Mouse (Mus musculus) neural tube, embryonic 13.5 days (tissue): ENCODE results near the gene Camk1d. TPM values are rescaled to one million over a fixed set of nuclear protein-coding genes. Genes with fewer than 3 reads are reported as not detected.

Experiments used
- ATAC-seq: fragments of 200-750 bp; cut with Nextera tagmentation; 2 replicates; pipeline ENCODE4 v1.8.0; 2017; ENCODE audit warnings: low read depth, mild to moderate bottlenecking, moderate TSS enrichment, moderate library complexity
- H3K27ac ChIP-seq: fragments of 300-500 bp; sonication (generic); replicated peaks from 2 replicates; pipeline ENCODE4 v1.5.1; 2015; ENCODE audit warnings: moderate library complexity, mild to moderate bottlenecking, inconsistent platforms
- H3K27me3 ChIP-seq: fragments of 300-500 bp; sonication (generic); 2 replicates; pipeline ENCODE4 v1.6.1; 2015; ENCODE audit warnings: mild to moderate bottlenecking, inconsistent platforms
- H3K36me3 ChIP-seq: fragments of 300-500 bp; sonication (generic); 2 replicates; pipeline ENCODE4 v1.6.1; 2015; ENCODE audit warnings: mild to moderate bottlenecking, inconsistent platforms
- H3K4me1 ChIP-seq: fragments of 300-500 bp; sonication (generic); replicated peaks from 2 replicates; pipeline ENCODE4 v1.6.1; 2015; ENCODE audit warnings: inconsistent platforms
- H3K4me2 ChIP-seq: fragments of 300-500 bp; sonication (generic); 2 replicates; pipeline ENCODE4 v1.6.1; 2015; ENCODE audit warnings: inconsistent platforms, mild to moderate bottlenecking, moderate library complexity
- H3K4me3 ChIP-seq: fragments of 300-500 bp; sonication (generic); 2 replicates; pipeline ENCODE4 v1.5.1; 2015; ENCODE audit warnings: mild to moderate bottlenecking, inconsistent platforms
- H3K9ac ChIP-seq: fragments of 300-500 bp; sonication (generic); 2 replicates; pipeline ENCODE4 v1.6.1; 2015; ENCODE audit warnings: moderate library complexity, mild to moderate bottlenecking, inconsistent platforms
- H3K9me3 ChIP-seq: fragments of 300-500 bp; sonication (generic); 2 replicates; pipeline ENCODE4 v1.6.1; 2016; ENCODE audit warnings: inconsistent platforms
- WGBS: fragments of 180-500 bp; shearing (Covaris S2); methylation state at CpG from one replicate; pipeline ENCODE4 v1.1.7; 2015; 5-methylcytosine and 5-hydroxymethylcytosine counted together
- polyA plus RNA-seq: library from polyadenylated mRNA; unstranded; fragments of >200 nt; fragmentation: Nextera tagmentation; extraction: Ambion mirVana; gene quantifications from 2 replicates; pipeline ENCODE4 v1.2.1, GENCODE M21; 2015

The Camk1d gene
- polyA plus RNA-seq, 1 experiment from 2014 or later: 4.6 TPM

DNA sequence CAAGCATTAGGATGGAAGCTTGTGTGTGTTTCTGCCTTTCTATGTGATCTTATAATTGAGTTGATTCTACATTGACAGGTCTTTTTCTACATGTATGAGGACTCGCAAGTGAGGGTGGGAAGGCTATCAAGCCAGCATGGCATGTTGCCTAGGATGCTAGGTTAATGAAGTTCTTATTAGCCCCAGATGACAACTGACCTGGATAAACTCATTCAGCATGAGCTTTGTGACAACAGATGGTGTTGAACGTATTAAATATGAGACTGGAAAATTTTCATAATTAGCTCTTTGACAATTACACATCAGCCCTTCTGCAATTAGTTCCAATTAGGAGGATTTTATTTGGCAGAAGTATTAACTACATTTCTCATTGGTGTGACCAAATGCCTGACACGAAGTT, 343.7 kb downstream of the Camk1d start:
- no peak overlapping the region for H3K4me2 ChIP-seq
- H3K4me3 ChIP-seq: no peak overlapping the region
- H3K9me3 ChIP-seq: no peaks in the 10 kb centered on the region
- no peaks in the 10 kb centered on the region for H3K27me3 ChIP-seq
- 79% methylated on average over 3 of the region's 3 CpGs for WGBS
- no peak for ATAC-seq
- no peak overlapping the region for H3K9ac ChIP-seq
- no peak overlapping the region for H3K27ac ChIP-seq
- no peaks in the 10 kb centered on the region for H3K4me1 ChIP-seq
- H3K36me3 ChIP-seq: no peaks in the 10 kb centered on the region

DNA sequence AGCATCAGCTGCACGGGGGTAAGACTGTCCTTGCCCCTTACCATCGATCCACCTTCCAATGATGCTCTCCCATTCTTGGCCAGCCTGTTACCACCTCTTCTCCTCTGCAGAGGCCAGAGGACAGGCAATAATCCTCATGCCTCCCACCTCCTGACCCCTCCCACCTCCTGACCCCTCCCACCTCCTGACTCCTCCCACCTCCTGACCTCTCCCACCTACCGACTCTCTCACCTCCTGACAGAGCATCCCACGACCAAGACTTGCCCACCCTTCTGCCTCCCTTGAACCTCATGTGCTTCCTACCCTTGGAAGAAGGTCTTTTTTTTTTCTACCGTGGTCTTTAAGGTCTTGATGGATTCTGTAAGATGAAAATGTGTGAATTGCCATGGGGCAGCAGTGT, 350.5 kb downstream of the Camk1d start:
- Histone ChIP-seq H3K27me3 (no peaks in the 10 kb centered on the region), H3K36me3 (no peaks in the 10 kb centered on the region), H3K9me3 (no peaks in the 10 kb centered on the region), H3K4me2 (no peak overlapping the region), H3K4me1 (no peaks in the 10 kb centered on the region), H3K4me3 (no peak overlapping the region), H3K9ac (no peak overlapping the region), H3K27ac (no peak overlapping the region)
- WGBS: 59% methylated on average over 5 of the region's 5 CpGs
- ATAC-seq: no peak

DNA sequence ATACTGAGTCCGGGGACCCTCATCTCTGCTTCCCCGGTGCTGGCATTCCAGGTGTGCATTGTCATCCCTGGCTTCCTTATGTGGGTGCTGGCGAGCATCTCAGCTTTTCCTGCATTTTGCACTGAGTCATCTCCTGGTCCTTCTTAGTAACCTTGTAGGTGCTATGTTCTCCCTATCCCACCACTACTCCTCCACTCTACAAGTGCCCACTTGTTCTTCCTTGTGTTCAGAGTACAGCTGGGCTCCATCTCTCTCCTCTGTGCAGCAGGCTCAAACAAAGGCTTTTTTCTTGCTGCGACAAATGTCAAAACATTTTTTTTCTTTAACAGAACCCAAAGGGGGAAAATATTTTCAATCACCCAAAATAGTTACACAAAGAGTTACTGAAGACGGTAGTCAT, 356.3 kb downstream of the Camk1d start:
- 87% methylated on average over 5 of the region's 5 CpGs for whole genome bisulfite sequencing
- Histone ChIP-seq H3K27ac (no peak overlapping the region), H3K9ac (no peak overlapping the region), H3K27me3 (no peaks in the 10 kb centered on the region), H3K36me3 (no peaks in the 10 kb centered on the region), H3K4me2 (no peak overlapping the region), H3K4me1 (no peaks in the 10 kb centered on the region), H3K9me3 (no peaks in the 10 kb centered on the region), H3K4me3 (no peak overlapping the region)
- ATAC-seq: no peak

DNA sequence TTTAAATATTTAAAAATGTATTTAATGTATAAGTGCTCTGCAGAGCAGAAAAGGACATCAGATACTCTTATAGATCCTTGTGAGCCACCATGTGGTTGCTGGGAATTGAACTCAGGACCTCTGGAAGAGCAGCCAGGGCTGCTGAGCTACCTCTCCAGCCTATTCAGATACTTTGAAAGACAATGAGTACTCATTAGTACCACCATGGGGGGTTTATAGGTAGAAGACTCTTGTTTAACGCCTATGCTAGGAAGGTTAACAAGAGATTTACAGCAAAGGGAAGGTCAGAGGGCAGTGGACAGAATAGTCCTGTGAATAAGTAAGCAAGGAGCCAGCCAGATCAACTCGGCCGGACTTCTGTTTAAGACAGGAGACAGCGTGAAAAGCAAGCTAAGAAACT, 357.3 kb downstream of the Camk1d start:
- no peaks in the 10 kb centered on the region for H3K36me3 ChIP-seq
- no peak overlapping the region for H3K9ac ChIP-seq
- no peak for ATAC-seq
- no peaks in the 10 kb centered on the region for H3K27me3 ChIP-seq
- no peaks in the 10 kb centered on the region for H3K4me1 ChIP-seq
- no peaks in the 10 kb centered on the region for H3K9me3 ChIP-seq
- no peak overlapping the region for H3K27ac ChIP-seq
- H3K4me3 ChIP-seq: no peak overlapping the region
- H3K4me2 ChIP-seq: no peak overlapping the region
- WGBS: 39% methylated on average over 4 of the region's 4 CpGs

DNA sequence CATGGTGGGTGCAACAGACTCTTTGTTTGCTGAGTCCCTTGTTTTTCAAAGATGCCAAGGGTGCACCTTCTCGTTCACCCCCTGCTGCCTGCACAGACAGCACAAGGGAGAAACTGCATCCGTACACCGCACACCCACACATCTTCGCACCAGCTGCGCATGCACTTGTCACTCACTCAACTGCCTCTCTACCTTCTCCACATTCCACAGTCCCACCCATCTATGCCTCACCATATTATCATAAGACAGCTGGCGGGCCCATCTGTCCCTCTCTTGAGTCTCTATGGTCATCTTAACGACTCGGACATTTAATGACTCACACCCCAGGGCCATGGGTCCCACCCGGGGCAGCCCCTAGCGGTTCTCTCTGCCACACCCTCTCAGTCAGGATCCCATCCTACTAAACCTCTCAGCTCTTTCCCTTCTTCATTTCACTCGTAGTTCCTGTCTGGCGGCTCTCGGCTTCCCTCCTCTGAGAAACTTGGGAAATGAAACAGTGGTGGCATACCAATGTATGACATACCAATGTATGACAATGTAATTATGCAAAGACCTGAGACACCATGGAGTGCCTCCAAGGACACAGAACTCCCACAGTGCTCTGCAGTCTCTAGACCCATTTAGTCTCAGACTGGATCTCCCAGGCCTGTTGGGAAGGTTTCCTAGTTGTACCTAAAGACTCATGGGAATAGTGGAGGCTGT, 361.3 kb downstream of the Camk1d start:
- Histone ChIP-seq H3K36me3 (no peaks in the 10 kb centered on the region), H3K9ac (no peak overlapping the region), H3K27ac (no peak overlapping the region), H3K4me1 (no peaks in the 10 kb centered on the region), H3K9me3 (no peaks in the 10 kb centered on the region), H3K4me2 (no peak overlapping the region), H3K27me3 (no peaks in the 10 kb centered on the region), H3K4me3 (no peak overlapping the region)
- 88% methylated on average over 13 of the region's 13 CpGs for WGBS
- ATAC-seq: no peak

DNA sequence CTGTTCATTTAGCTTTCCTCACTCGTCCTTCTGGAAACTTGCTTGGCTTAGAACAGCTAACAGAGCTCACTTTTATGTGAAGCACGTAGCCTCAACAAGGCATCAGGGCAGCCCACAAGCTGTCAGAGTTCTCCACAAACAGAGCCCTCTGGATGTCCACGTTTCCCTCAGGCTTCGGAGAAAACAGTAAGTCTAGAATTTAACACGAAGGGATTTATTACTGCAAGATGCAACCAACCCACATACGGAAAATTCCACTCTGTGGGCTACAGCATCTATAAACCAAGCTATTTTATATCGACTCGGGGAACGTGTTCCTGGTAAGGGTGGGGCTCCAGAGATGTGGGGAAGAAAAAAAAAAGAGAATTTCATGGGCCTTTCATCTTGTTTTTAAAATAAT, 369.0 kb downstream of the Camk1d start:
- ATAC-seq: no peak
- Histone ChIP-seq H3K36me3 (no peaks in the 10 kb centered on the region), H3K9ac (no peak overlapping the region), H3K27ac (no peak overlapping the region), H3K9me3 (no peaks in the 10 kb centered on the region), H3K4me2 (no peak overlapping the region), H3K27me3 (no peaks in the 10 kb centered on the region), H3K4me3 (no peak overlapping the region), H3K4me1 (no peaks in the 10 kb centered on the region)
- WGBS: 82% methylated on average over 9 of the region's 9 CpGs

- Histone ChIP-seq H3K27me3 (no peaks in the 10 kb centered on the region), H3K9ac (no peak overlapping the region), H3K27ac (0 out of 2 replicates have a peak overlapping the region, but pooled peaks have one; percentile 24), H3K4me3 (no peak overlapping the region), H3K36me3 (no peaks in the 10 kb centered on the region), H3K4me2 (no peak overlapping the region), H3K4me1 (peaks cover 6% of the 10 kb centered on the region), H3K9me3 (no peaks in the 10 kb centered on the region)
- 71% methylated on average over 12 of the region's 12 CpGs for WGBS
- peak; percentile 50; the same call in 1 of the 2 replicates for ATAC-seq
Observed at GRCm38 (mm10) chr2:5327533-5328250, 386.6 kb downstream of the Camk1d start.

DNA sequence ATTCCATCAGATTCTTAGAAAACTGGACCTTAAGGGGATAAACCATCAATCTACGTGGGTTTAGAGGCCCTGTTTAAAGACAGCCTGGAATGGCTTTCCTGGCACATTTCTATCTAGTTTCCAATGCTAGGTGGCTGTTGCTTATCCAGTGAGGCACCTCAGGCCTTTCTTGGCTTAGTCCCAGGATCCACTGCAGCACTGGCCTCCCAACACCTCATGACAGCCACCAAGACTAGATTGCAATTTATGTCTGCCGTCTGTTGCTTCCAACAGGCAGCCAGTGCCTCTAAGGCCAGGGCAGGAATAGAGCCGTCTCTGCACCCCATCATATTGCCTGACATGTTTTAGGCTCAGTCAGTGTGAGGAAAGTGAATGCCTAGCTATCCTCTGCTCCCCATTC, 389.5 kb downstream of the Camk1d start:
- Histone ChIP-seq H3K9me3 (no peaks in the 10 kb centered on the region), H3K27me3 (no peaks in the 10 kb centered on the region), H3K4me3 (no peak overlapping the region), H3K27ac (no peak overlapping the region), H3K4me1 (peaks cover 6% of the 10 kb centered on the region), H3K9ac (no peak overlapping the region), H3K4me2 (no peak overlapping the region), H3K36me3 (no peaks in the 10 kb centered on the region)
- 82% methylated on average over 3 of the region's 3 CpGs for WGBS
- no peak for ATAC-seq

DNA sequence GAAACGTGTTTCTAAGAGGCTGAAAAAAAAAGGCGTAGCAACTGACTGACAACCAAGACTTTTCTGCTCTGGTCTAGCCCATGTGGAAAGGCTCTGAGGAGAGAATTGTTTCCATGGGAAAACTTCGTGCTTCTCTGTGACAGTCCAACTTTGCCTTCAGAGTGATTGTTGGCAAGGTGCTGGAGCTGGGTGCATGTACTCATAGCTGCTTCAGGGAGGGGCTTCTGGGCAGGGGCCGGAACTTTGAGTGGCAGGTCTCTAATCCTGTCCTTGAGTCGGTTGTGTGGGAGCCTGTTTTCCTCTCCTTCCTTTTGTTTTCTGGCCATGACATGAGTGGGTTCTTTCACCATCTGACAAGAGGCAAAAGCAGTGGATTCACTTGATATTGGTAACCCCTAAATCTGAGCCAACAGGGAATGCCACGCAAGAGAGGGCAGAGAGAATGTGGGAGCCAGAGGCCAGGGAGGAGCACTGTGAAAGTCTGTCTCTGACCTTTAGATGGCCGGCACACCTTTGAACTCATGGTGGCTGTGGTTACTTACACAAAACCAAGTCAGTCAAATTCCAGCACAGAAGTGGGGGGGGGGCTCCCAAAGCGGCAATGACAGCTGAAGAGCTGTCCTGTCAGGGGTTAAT, 392.5 kb downstream of the Camk1d start:
- no peak for ATAC-seq
- 82% methylated on average over 8 of the region's 8 CpGs for WGBS

GRCm38 (mm10) chr2:5319138-5319537, 395.2 kb downstream of the Camk1d start:
- 91% methylated on average over 3 of the region's 3 CpGs for WGBS
- no peak overlapping the region for H3K9ac ChIP-seq
- H3K4me1 ChIP-seq: peaks cover 17% of the 10 kb centered on the region
- H3K4me3 ChIP-seq: no peak overlapping the region
- H3K9me3 ChIP-seq: no peaks in the 10 kb centered on the region
- ATAC-seq: no peak
- no peaks in the 10 kb centered on the region for H3K27me3 ChIP-seq
- no peak overlapping the region for H3K4me2 ChIP-seq
- no peak overlapping the region for H3K27ac ChIP-seq
- no peaks in the 10 kb centered on the region for H3K36me3 ChIP-seq

More for the DNA sequence above, 392.5 kb downstream of the Camk1d start:
- no peaks in the 10 kb centered on the region for H3K9me3 ChIP-seq
- H3K27ac ChIP-seq: no peak overlapping the region
- H3K4me3 ChIP-seq: no peak overlapping the region
- no peaks in the 10 kb centered on the region for H3K27me3 ChIP-seq
- no peak overlapping the region for H3K4me2 ChIP-seq
- no peaks in the 10 kb centered on the region for H3K36me3 ChIP-seq
- H3K9ac ChIP-seq: no peak overlapping the region
- no peaks in the 10 kb centered on the region for H3K4me1 ChIP-seq

GRCm38 (mm10) chr2:5316763-5317162, 397.6 kb downstream of the Camk1d start:
- Histone ChIP-seq H3K4me1 (peaks cover 18% of the 10 kb centered on the region), H3K9me3 (no peaks in the 10 kb centered on the region), H3K9ac (no peak overlapping the region), H3K27ac (no peak overlapping the region), H3K36me3 (no peaks in the 10 kb centered on the region), H3K27me3 (no peaks in the 10 kb centered on the region), H3K4me3 (no peak overlapping the region), H3K4me2 (no peak overlapping the region)
- ATAC-seq: no peak
- WGBS: 83% methylated on average over 5 of the region's 5 CpGs

GRCm38 (mm10) chr2:5316217-5316616, 398.1 kb downstream of the Camk1d start:
- ATAC-seq: no peak
- Histone ChIP-seq H3K4me1 (peaks cover 18% of the 10 kb centered on the region), H3K27me3 (0 out of 2 replicates have a peak, but pooled peaks cover 4% of the 10 kb centered on the region), H3K27ac (no peak overlapping the region), H3K4me2 (no peak overlapping the region), H3K4me3 (no peak overlapping the region), H3K36me3 (no peaks in the 10 kb centered on the region), H3K9ac (no peak overlapping the region), H3K9me3 (no peaks in the 10 kb centered on the region)
- 94% methylated on average over 4 of the region's 4 CpGs for WGBS
